Mouse (Mus musculus): ENCODE measurements around the gene Cox10.
A peak's percentile ranks its signal among the peaks of the same experiment; 100 is the strongest.

GRCm38 (mm10) chr11:63951831-63952631, 127.2 kb downstream of the Cox10 start:
- 0 out of 2 replicates have a peak, but pooled peaks have one; percentile 6 for TF ChIP-seq POLR2A (IDR thresholded peaks at IDR 0.05; ENCODE audit: low read depth, low read length)
- no peak for TF ChIP-seq CTCF (IDR thresholded peaks at IDR 0.05; ENCODE audit: borderline replicate concordance, insufficient read depth, low read length)
